Mouse (Mus musculus) intestine, embryonic 16.5 days (tissue): ENCODE measurements around the gene Uvrag. TPM values are rescaled to one million over a fixed set of nuclear protein-coding genes. Genes with fewer than 3 reads are reported as not detected.
A peak's percentile ranks its signal among the peaks of the same experiment; 100 is the strongest.

Experiments
- ATAC-seq: fragments of 200-750 bp; cut with Nextera tagmentation; 2 replicates; pipeline ENCODE4 v1.8.0; 2017; ENCODE audit warnings: moderate TSS enrichment, moderate library complexity
- H3K27ac ChIP-seq: fragments of 300-500 bp; sonication (generic); 2 replicates; pipeline ENCODE4 v1.5.1; 2014; ENCODE audit warnings: mild to moderate bottlenecking, low read length
- H3K27me3 ChIP-seq: fragments of 300-500 bp; sonication (generic); replicated peaks from 2 replicates; pipeline ENCODE4 v1.6.1; 2014; ENCODE audit warnings: low read length, control low read depth, mixed read lengths; ENCODE audit not compliant: control insufficient read depth, insufficient read depth
- H3K36me3 ChIP-seq: fragments of 300-500 bp; sonication (generic); 2 replicates; pipeline ENCODE4 v1.6.1; 2014; ENCODE audit warnings: low read length, control low read depth; ENCODE audit not compliant: control insufficient read depth, insufficient read depth
- H3K4me1 ChIP-seq: fragments of 300-500 bp; sonication (generic); 2 replicates; pipeline ENCODE4 v1.6.1; 2014; ENCODE audit warnings: low read length, control low read depth, mixed read lengths; ENCODE audit not compliant: control insufficient read depth, insufficient read depth
- H3K4me2 ChIP-seq: fragments of 300-500 bp; sonication (generic); 2 replicates; pipeline ENCODE4 v1.6.1; 2014; ENCODE audit warnings: low read depth, low read length, control low read depth
- H3K4me3 ChIP-seq: fragments of 300-500 bp; sonication (generic); 2 replicates; pipeline ENCODE4 v1.5.1; 2014; ENCODE audit warnings: mild to moderate bottlenecking, low read length
- H3K9ac ChIP-seq: fragments of 300-500 bp; sonication (generic); 2 replicates; pipeline ENCODE4 v1.6.1; 2014; ENCODE audit warnings: low read depth, low read length
- H3K9me3 ChIP-seq: fragments of 300-500 bp; sonication (generic); 2 replicates; pipeline ENCODE4 v1.6.1; 2016; ENCODE audit warnings: low read length, control low read depth; ENCODE audit not compliant: control insufficient read depth
- whole genome bisulfite sequencing: fragments of 180-500 bp; shearing (Covaris S2); extraction: QIAGEN DNeasy Blood & Tissue Kit; methylation state at CpG from one replicate; pipeline ENCODE4 v1.1.7; 2014; 5-methylcytosine and 5-hydroxymethylcytosine counted together
- polyA plus RNA-seq: library from polyadenylated mRNA; unstranded; fragments of >200 nt; fragmentation: Nextera tagmentation; extraction: Ambion mirVana; gene quantifications from 2 replicates; pipeline ENCODE4 v1.2.1, GENCODE M21; 2015

Gene Uvrag
- polyA plus RNA-seq, 1 experiment from 2014 or later = 17.4 TPM

- Histone ChIP-seq H3K4me2 (no peak overlapping the region), H3K27me3 (no peaks in the 10 kb centered on the region), H3K9ac (no peak overlapping the region), H3K9me3 (no peaks in the 10 kb centered on the region), H3K27ac (no peak overlapping the region), H3K4me1 (peaks cover 26% of the 10 kb centered on the region), H3K36me3 (no peaks in the 10 kb centered on the region), H3K4me3 (no peak overlapping the region)
- ATAC-seq = no peak
- WGBS = 50% methylated on average over 6 of the region's 6 CpGs
Observed at GRCm38 (mm10) chr7:98874411-98874951, 266.5 kb downstream of the Uvrag start.

- H3K27ac ChIP-seq = no peak overlapping the region
- H3K9me3 ChIP-seq = no peaks in the 10 kb centered on the region
- H3K9ac ChIP-seq = no peak overlapping the region
- H3K4me2 ChIP-seq = no peak overlapping the region
- ATAC-seq = no peak
- 89% methylated on average over 12 of the region's 12 CpGs for WGBS
- no peaks in the 10 kb centered on the region for H3K36me3 ChIP-seq
- no peak overlapping the region for H3K4me3 ChIP-seq
- peaks cover 26% of the 10 kb centered on the region for H3K4me1 ChIP-seq
- H3K27me3 ChIP-seq = no peaks in the 10 kb centered on the region
Observed at GRCm38 (mm10) chr7:98873316-98873715, 267.6 kb downstream of the Uvrag start.

- H3K9me3 ChIP-seq = no peaks in the 10 kb centered on the region
- H3K27me3 ChIP-seq = no peaks in the 10 kb centered on the region
- no peak overlapping the region for H3K4me3 ChIP-seq
- no peak overlapping the region for H3K9ac ChIP-seq
- no peak for ATAC-seq
- no peak overlapping the region for H3K4me2 ChIP-seq
- WGBS = 64% methylated on average over 12 of the region's 12 CpGs
- H3K4me1 ChIP-seq = peaks cover 35% of the 10 kb centered on the region
- no peak overlapping the region for H3K27ac ChIP-seq
- H3K36me3 ChIP-seq = no peaks in the 10 kb centered on the region
Observed at GRCm38 (mm10) chr7:98871882-98872281, 269.1 kb downstream of the Uvrag start.

DNA sequence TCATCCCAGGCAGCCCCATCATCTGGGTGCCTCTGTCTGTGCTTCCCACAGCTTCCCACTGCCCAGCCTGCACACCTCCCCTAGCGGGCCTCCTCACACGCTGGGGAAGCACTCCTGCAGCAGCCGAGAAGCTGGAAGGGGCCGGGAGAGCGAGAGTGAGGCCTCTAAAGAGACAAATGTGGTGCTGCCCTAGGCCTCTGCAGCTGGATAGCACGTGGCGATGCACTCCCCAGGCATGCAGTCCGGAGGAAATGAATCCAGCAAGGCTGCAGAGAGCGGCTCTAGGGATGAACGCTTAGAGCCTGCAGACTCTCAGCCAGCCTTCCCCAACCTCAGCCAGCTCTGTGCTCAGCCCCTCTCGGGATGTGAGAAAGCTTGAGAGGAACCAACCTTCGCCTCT lies 270.1 kb downstream of the Uvrag start:
- H3K27ac ChIP-seq = peak overlapping the region; percentile 48; the same call in 1 of the 2 replicates
- H3K4me2 ChIP-seq = no peak overlapping the region
- H3K27me3 ChIP-seq = no peaks in the 10 kb centered on the region
- no peaks in the 10 kb centered on the region for H3K36me3 ChIP-seq
- H3K4me3 ChIP-seq = no peak overlapping the region
- H3K9me3 ChIP-seq = no peaks in the 10 kb centered on the region
- H3K9ac ChIP-seq = peak overlapping the region; percentile 33; the same call in 1 of the 2 replicates
- ATAC-seq = peak; percentile 55
- peaks cover 31% of the 10 kb centered on the region for H3K4me1 ChIP-seq
- 32% methylated on average over 12 of the region's 12 CpGs for WGBS

GRCm38 (mm10) chr7:98869070-98869469 lies 271.9 kb downstream of the Uvrag start:
- no peak overlapping the region for H3K4me2 ChIP-seq
- H3K9ac ChIP-seq = no peak overlapping the region
- H3K9me3 ChIP-seq = no peaks in the 10 kb centered on the region
- no peaks in the 10 kb centered on the region for H3K27me3 ChIP-seq
- ATAC-seq = no peak
- H3K4me3 ChIP-seq = no peak overlapping the region
- no peaks in the 10 kb centered on the region for H3K36me3 ChIP-seq
- H3K4me1 ChIP-seq = peaks cover 23% of the 10 kb centered on the region
- no peak overlapping the region for H3K27ac ChIP-seq
- 68% methylated on average over 3 of the region's 3 CpGs for WGBS

DNA sequence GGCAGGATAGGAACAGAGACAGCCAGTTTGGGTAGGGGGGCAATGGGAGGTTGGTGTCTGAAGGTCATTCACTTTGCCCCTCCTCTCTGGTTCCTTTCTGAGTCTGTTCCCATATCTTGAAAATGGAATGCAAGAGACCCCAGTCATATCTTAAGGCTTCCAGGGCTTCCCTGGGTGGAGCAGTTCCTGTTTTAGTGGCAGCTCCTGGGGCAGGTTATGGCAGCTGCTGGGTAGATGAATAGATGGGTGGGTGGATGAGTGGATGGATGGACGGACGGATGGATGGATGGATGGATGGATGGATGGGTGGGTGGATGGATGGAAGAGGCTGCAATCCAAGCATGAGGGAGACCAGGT lies 273.2 kb downstream of the Uvrag start:
- Histone ChIP-seq H3K4me2 (no peak overlapping the region), H3K27ac (no peak overlapping the region), H3K27me3 (no peaks in the 10 kb centered on the region), H3K9ac (no peak overlapping the region), H3K4me1 (peaks cover 23% of the 10 kb centered on the region), H3K4me3 (no peak overlapping the region), H3K9me3 (no peaks in the 10 kb centered on the region), H3K36me3 (no peaks in the 10 kb centered on the region)
- ATAC-seq = no peak
- 96% methylated on average over 2 of the region's 2 CpGs for WGBS

- Histone ChIP-seq H3K9me3 (no peaks in the 10 kb centered on the region), H3K4me2 (no peak overlapping the region), H3K4me3 (no peak overlapping the region), H3K27me3 (no peaks in the 10 kb centered on the region), H3K9ac (0 out of 2 replicates have a peak overlapping the region, but pooled peaks have one; percentile 14), H3K4me1 (peaks cover 23% of the 10 kb centered on the region), H3K27ac (no peak overlapping the region), H3K36me3 (no peaks in the 10 kb centered on the region)
- 34% methylated on average over 12 of the region's 12 CpGs for WGBS
- ATAC-seq = 0 out of 2 replicates have a peak, but pooled peaks have one; percentile 42
Observed at GRCm38 (mm10) chr7:98867053-98867793, 273.7 kb downstream of the Uvrag start.

- WGBS = 57% methylated on average over 9 of the region's 9 CpGs
- Histone ChIP-seq H3K4me1 (peaks cover 10% of the 10 kb centered on the region), H3K27ac (no peak overlapping the region), H3K4me2 (no peak overlapping the region), H3K9me3 (no peaks in the 10 kb centered on the region), H3K4me3 (no peak overlapping the region), H3K9ac (no peak overlapping the region), H3K27me3 (no peaks in the 10 kb centered on the region), H3K36me3 (no peaks in the 10 kb centered on the region)
- no peak for ATAC-seq
Observed at GRCm38 (mm10) chr7:98863969-98864718, 276.8 kb downstream of the Uvrag start.

DNA sequence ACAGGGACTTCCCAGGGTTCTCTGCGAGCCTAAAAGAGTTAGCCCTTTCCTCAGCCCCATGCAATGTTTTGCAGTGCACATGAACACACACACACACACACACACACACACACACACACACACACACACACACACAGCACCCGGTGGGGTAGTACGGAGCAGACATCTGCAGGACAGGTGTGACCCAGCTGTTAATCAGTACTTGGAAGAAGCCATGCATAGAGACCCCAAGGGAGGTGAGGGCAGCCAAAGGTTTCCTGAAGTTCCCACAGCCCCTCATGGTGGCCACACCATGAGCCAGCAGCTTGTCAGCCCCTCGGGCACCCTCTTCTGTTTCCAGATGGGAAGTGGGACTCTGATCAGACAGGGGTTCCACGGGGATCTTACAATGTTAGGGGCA lies 277.9 kb downstream of the Uvrag start:
- H3K9me3 ChIP-seq = no peaks in the 10 kb centered on the region
- H3K4me2 ChIP-seq = no peak overlapping the region
- no peak overlapping the region for H3K9ac ChIP-seq
- no peaks in the 10 kb centered on the region for H3K27me3 ChIP-seq
- H3K4me3 ChIP-seq = no peak overlapping the region
- ATAC-seq = no peak
- H3K27ac ChIP-seq = no peak overlapping the region
- WGBS = 72% methylated on average over 5 of the region's 5 CpGs
- peaks cover 10% of the 10 kb centered on the region for H3K4me1 ChIP-seq
- H3K36me3 ChIP-seq = no peaks in the 10 kb centered on the region
